Mouse (Mus musculus) urinary bladder, postnatal 36 days (tissue): ENCODE measurements at regions not wholly inside any gene's neighbourhood (a gene's known extent, or its start where the extent isn't known, plus 50 kb on each side); places are given as distances from the start of the nearest gene placed in this dataset.

Source experiments
- DNase-seq, 2 experiments: peaks; one replicate each; pipeline ENCODE4 v3.0.0; 2022; ENCODE audit warnings: low spot score in 2 of 2, mixed read lengths in 1 of 2

GRCm38 (mm10) chr5:111506821-111507220 lies 89.7 kb downstream of the Mn1 start:
- DNase-seq: peak in 1 of 2 experiments; percentile 41

GRCm38 (mm10) chr5:111507332-111507731 lies 90.2 kb downstream of the Mn1 start:
- no peak for DNase-seq

GRCm38 (mm10) chr5:111509014-111509561 lies 91.9 kb downstream of the Mn1 start:
- peak in 1 of 2 experiments; percentile 28 for DNase-seq

GRCm38 (mm10) chr5:111509575-111510057 lies 92.5 kb downstream of the Mn1 start:
- no peak for DNase-seq

- DNase-seq: no peak
Measured at GRCm38 (mm10) chr5:111510183-111510878, 93.2 kb downstream of the Mn1 start.

- no peak for DNase-seq
Measured at GRCm38 (mm10) chr5:111510879-111511231, 93.7 kb downstream of the Mn1 start.

GRCm38 (mm10) chr5:111511982-111512381 lies 94.8 kb downstream of the Mn1 start:
- DNase-seq: no peak

GRCm38 (mm10) chr5:111513976-111514375 lies 96.8 kb downstream of the Mn1 start:
- no peak for DNase-seq

- no peak for DNase-seq
Measured at GRCm38 (mm10) chr5:111519059-111519458, 101.9 kb downstream of the Mn1 start.

GRCm38 (mm10) chr5:111519500-111520041 lies 102.4 kb downstream of the Mn1 start:
- no peak for DNase-seq

- no peak for DNase-seq
Measured at GRCm38 (mm10) chr5:111521866-111522265, 104.7 kb downstream of the Mn1 start.

GRCm38 (mm10) chr5:111522586-111522985 lies 105.4 kb downstream of the Mn1 start:
- DNase-seq: no peak

GRCm38 (mm10) chr5:111527741-111528140 lies 110.6 kb downstream of the Mn1 start:
- no peak for DNase-seq

GRCm38 (mm10) chr5:111529096-111529495 lies 111.9 kb downstream of the Mn1 start:
- DNase-seq: no peak

GRCm38 (mm10) chr5:111530628-111531524 lies 113.7 kb downstream of the Mn1 start:
- no peak for DNase-seq

GRCm38 (mm10) chr5:111532446-111533035 lies 115.4 kb downstream of the Mn1 start:
- no peak for DNase-seq

- DNase-seq: no peak
Measured at GRCm38 (mm10) chr5:111535978-111536377, 118.8 kb downstream of the Mn1 start.

- DNase-seq: no peak
Measured at GRCm38 (mm10) chr5:111538560-111539450, 121.6 kb downstream of the Mn1 start.

- DNase-seq: no peak
Measured at GRCm38 (mm10) chr5:111540486-111540885, 123.3 kb downstream of the Mn1 start.

GRCm38 (mm10) chr5:111542077-111542476 lies 124.9 kb downstream of the Mn1 start:
- DNase-seq: no peak
